Mouse (Mus musculus) kidney, adult 8-10 months (tissue): ENCODE measurements around the gene Rpl9-ps1.

Experiments used
- DNase-seq, 2 experiments: peaks; one replicate each; pipeline ENCODE4 v3.0.0; 2022

The Rpl9-ps1 gene

DNA sequence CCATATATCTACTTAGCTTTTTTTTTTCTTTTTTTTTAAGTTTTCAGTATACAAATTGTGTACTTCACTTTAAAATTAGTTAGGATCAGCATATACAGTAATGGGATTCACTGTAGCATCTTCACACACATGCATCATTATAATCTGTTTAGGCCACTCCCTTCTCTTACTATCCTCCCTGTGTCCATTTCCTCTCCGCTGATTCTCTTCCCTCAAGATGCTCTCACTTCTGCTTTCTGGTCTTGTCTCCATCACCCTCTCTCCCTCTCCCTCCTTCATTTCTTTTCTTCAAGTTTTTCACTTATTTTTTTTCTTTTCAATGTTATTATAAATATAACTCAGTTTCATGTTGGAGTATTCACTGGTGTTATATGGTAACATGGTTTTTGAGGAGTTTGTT is 26.4 kb downstream of the Rpl9-ps1 start:
- DNase-seq = no peak

GRCm38 (mm10) chr11:83618238-83618637 is 27.2 kb downstream of the Rpl9-ps1 start:
- DNase-seq = no peak

DNA sequence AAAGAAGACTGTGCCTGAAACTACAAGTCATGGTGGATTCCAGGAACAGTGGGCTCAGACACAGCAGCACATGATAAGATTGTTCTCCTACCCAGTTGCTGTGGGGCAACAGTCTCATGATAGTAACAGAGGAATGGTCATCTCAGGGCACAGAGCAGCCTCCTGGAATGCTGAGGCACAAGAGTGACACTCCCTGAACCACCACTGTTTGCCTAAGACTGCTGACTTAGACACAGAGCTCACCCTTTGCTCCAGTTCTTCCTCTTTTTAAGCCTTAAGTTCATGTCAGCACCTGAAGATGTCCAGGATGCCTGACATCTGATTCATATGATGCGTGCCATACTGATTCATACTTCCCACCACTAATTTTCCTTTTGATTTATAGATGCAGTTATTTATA is 28.8 kb downstream of the Rpl9-ps1 start:
- DNase-seq = no peak

GRCm38 (mm10) chr11:83610900-83611299 is 34.5 kb downstream of the Rpl9-ps1 start:
- DNase-seq = no peak

- DNase-seq = no peak
These were observed 39.0 kb downstream of the Rpl9-ps1 start for GRCm38 (mm10) chr11:83606396-83606795.

DNA sequence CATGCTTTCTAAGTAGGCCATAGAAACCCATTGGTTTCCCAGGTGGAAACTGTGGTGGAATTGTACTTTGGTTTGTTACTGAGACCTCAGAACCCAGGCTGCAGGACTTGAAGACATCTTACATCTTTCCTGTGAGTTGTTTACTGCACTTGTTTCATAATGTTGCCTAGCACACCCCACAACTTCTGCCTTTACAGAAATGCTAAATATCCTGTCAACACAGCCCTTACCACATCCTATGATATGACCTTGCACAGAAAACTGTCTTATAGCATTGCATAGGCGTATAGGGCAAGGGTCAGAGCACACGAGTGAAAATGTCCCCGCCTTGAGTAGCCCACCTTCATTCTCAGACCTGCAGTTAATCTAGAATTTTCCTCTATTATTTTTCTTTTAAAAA is 39.9 kb downstream of the Rpl9-ps1 start:
- no peak for DNase-seq

- no peak for DNase-seq
These were observed 40.7 kb downstream of the Rpl9-ps1 start for GRCm38 (mm10) chr11:83604698-83605097.

DNA sequence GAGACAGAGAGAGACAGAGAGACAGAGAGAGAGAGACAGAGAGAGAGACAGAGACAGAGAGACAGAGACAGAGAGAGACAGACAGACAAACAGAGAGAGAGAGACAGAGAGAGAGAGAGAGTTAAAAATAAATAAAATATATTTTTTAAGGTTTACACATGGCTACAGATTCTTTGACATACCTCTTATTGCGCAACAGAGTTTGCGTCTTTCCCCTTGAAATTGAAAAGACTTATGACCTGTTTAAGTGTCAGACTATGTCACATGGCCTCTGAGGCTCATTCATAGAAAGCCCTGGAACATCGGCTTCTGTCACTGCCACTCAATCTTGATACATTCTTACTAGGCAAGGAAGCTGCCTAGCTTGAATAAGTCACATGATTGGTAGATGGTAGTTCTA is 42.0 kb downstream of the Rpl9-ps1 start:
- no peak for DNase-seq

- DNase-seq = no peak
These were observed 44.8 kb downstream of the Rpl9-ps1 start for GRCm38 (mm10) chr11:83600576-83600975.

- DNase-seq = no peak
These were observed 46.4 kb downstream of the Rpl9-ps1 start for GRCm38 (mm10) chr11:83598991-83599390.

DNA sequence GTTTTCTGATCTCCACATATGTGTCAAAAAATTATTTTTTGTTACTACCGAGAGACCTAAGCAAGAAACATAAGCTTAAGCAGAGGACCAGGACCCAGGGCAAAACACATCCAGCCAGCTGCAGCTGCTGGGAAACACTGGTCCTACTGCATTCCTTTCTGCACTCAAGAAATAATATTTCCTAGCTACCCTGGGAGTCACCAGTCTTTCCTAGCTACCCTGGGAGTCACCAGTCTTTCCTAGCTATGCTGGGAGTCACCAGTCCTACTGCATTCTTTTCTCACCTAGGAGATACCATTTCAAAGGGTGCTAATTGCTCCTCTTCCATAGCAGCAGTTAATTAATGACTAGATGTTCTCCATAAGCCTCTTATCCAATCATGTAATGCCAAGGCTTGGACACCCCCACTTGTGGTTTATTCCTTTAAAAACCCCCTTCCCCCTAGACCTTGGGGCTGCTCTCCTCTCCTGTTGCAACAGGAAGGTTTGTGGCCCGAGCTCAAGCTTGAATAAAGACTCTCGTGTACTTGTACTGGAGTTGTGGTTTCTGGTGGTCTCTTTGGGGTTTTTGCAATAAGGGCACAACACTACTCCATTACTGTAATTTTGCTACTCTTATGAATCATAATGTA is 47.1 kb downstream of the Rpl9-ps1 start:
- no peak for DNase-seq

DNA sequence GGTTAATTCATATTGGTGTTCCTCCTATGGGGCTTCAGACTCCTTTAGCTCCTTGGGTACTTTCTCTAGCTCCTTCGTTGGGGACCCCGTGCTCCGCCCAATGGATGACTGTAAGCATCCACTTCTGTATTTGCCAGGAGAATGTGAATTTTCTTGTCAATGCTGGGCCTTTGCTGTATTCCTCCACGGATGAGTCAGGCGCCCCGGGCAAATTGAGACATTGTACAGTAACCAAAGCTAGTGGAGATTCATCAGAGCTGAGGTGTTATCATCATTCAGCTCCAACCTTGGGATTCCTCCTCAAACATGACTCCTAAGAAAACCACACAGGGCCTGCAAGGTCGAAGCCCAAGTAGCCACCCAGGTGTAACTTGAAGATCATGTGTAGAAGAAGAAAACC is 47.6 kb downstream of the Rpl9-ps1 start:
- no peak for DNase-seq

GRCm38 (mm10) chr11:83595669-83596455 is 49.6 kb downstream of the Rpl9-ps1 start:
- DNase-seq = no peak
